Mouse (Mus musculus) gastrocnemius, adult 2 months (tissue): ENCODE measurements around the gene Bcl2l1. TPM values are rescaled to one million over a fixed set of nuclear protein-coding genes. Genes with fewer than 3 reads are reported as not detected.

Experiments used
- DNase-seq: peaks from one replicate; pipeline ENCODE4 v3.0.0; 2022
- H3K27ac ChIP-seq: fragments of 200-600 bp; 2 replicates; pipeline ENCODE4 v1.8.1; 2022; ENCODE audit warnings: mild to moderate bottlenecking
- H3K4me3 ChIP-seq: fragments of 200-600 bp; 2 replicates; pipeline ENCODE4 v1.8.1; 2022; ENCODE audit warnings: mild to moderate bottlenecking, moderate library complexity
- CTCF ChIP-seq: fragments of 200-600 bp; IDR thresholded peaks from 2 replicates; pipeline ENCODE4 v1.8.1; 2022; ENCODE audit warnings: antibody characterized with exemption, mild to moderate bottlenecking, moderate library complexity
- intact Hi-C: fragments of 180-260 bp; cut with DNase I; formaldehyde crosslinking; loops from one replicate; pipeline ENCODE4 v1.15.1; 2025
- total RNA-seq, 2 experiments: library from RNA; stranded (reverse); gene quantifications; 2 replicates each; pipeline ENCODE4 v1.2.3; 2021

Gene Bcl2l1
- total RNA-seq, 2 experiments from 2014 or later, result 15.7 to 40.3 TPM

- DNase-seq, result no peak
- Histone ChIP-seq H3K27ac (no peak overlapping the region), H3K4me3 (no peak overlapping the region)
- no peak for TF ChIP-seq CTCF
- intact Hi-C loops, result no loop called here
Observed at GRCm38 (mm10) chr2:152776435-152776834, 55.1 kb downstream of the Bcl2l1 start.

- H3K4me3 ChIP-seq, result no peak overlapping the region
- TF ChIP-seq CTCF, result no peak
- no peak overlapping the region for H3K27ac ChIP-seq
- DNase-seq, result no peak
- intact Hi-C loops, result no loop called here
Observed at GRCm38 (mm10) chr2:152776019-152776418, 55.5 kb downstream of the Bcl2l1 start.

GRCm38 (mm10) chr2:152775357-152775756 lies 56.2 kb downstream of the Bcl2l1 start:
- no peak for TF ChIP-seq CTCF
- no peak overlapping the region for H3K4me3 ChIP-seq
- intact Hi-C loops, result no loop called here
- no peak for DNase-seq
- H3K27ac ChIP-seq, result no peak overlapping the region

- no peak for TF ChIP-seq CTCF
- no peak for DNase-seq
- intact Hi-C loops, result no loop called here
- no peak overlapping the region for H3K27ac ChIP-seq
- H3K4me3 ChIP-seq, result no peak overlapping the region
Observed at GRCm38 (mm10) chr2:152772231-152772630, 59.3 kb downstream of the Bcl2l1 start.

- TF ChIP-seq CTCF, result no peak
- Histone ChIP-seq H3K27ac (no peak overlapping the region), H3K4me3 (no peak overlapping the region)
- intact Hi-C loops, result no loop called here
- no peak for DNase-seq
Observed at GRCm38 (mm10) chr2:152771571-152771970, 60.0 kb downstream of the Bcl2l1 start.

GRCm38 (mm10) chr2:152769677-152770076 lies 61.9 kb downstream of the Bcl2l1 start:
- DNase-seq, result no peak
- intact Hi-C loops, result no loop called here
- TF ChIP-seq CTCF, result no peak
- no peak overlapping the region for H3K27ac ChIP-seq
- H3K4me3 ChIP-seq, result no peak overlapping the region

GRCm38 (mm10) chr2:152767618-152768271 lies 63.8 kb downstream of the Bcl2l1 start:
- TF ChIP-seq CTCF, result peak; percentile 63
- peak; percentile 57 for DNase-seq
- Histone ChIP-seq H3K27ac (peak overlapping the region; percentile 3; the same call in 1 of the 2 replicates), H3K4me3 (no peak overlapping the region)
- intact Hi-C loops, result loop anchor here (2.0 kb wide), 1 partner anchor 71 kb away; no protein-coding TSS in a partner anchor

GRCm38 (mm10) chr2:152766387-152767123 lies 65.0 kb downstream of the Bcl2l1 start:
- peak; percentile 96; the same call in 1 of the 2 replicates for TF ChIP-seq CTCF
- peak overlapping the region; percentile 6 for H3K27ac ChIP-seq
- intact Hi-C loops, result loop anchor here (1.0 to 2.0 kb wide), 2 partner anchors 64 to 70 kb away; no protein-coding TSS in a partner anchor
- DNase-seq, result peak; percentile 93
- peak overlapping the region; percentile 43 for H3K4me3 ChIP-seq

GRCm38 (mm10) chr2:152765045-152765674 lies 66.4 kb downstream of the Bcl2l1 start:
- H3K27ac ChIP-seq, result no peak overlapping the region
- intact Hi-C loops, result no loop called here
- no peak for DNase-seq
- no peak overlapping the region for H3K4me3 ChIP-seq
- TF ChIP-seq CTCF, result no peak

GRCm38 (mm10) chr2:152764172-152765044 lies 67.1 kb downstream of the Bcl2l1 start:
- no peak for TF ChIP-seq CTCF
- intact Hi-C loops, result no loop called here
- no peak overlapping the region for H3K4me3 ChIP-seq
- peak overlapping the region; percentile 46 for H3K27ac ChIP-seq
- DNase-seq, result no peak

- H3K27ac ChIP-seq, result no peak overlapping the region
- no peak for TF ChIP-seq CTCF
- no peak overlapping the region for H3K4me3 ChIP-seq
- no peak for DNase-seq
- intact Hi-C loops, result no loop called here
Observed at GRCm38 (mm10) chr2:152763310-152763709, 68.2 kb downstream of the Bcl2l1 start.

- Histone ChIP-seq H3K4me3 (no peak overlapping the region), H3K27ac (no peak overlapping the region)
- intact Hi-C loops, result no loop called here
- DNase-seq, result no peak
- no peak for TF ChIP-seq CTCF
Observed at GRCm38 (mm10) chr2:152758351-152758750, 73.2 kb downstream of the Bcl2l1 start.
